Mouse (Mus musculus) liver, embryonic 12.5 days (tissue): ENCODE results near the gene Spsb1. TPM values are rescaled to one million over a fixed set of nuclear protein-coding genes. Genes with fewer than 3 reads are reported as not detected.

ENCODE experiments used
- ATAC-seq: fragments of 200-750 bp; cut with Nextera tagmentation; 2 replicates; pipeline ENCODE4 v1.8.0; 2017; ENCODE audit warnings: moderate number of reproducible peaks, mild to moderate bottlenecking, moderate library complexity
- H3K27ac ChIP-seq: fragments of 300-500 bp; sonication (generic); 2 replicates; pipeline ENCODE4 v1.5.1; 2016; ENCODE audit warnings: mild to moderate bottlenecking
- H3K27me3 ChIP-seq: fragments of 300-500 bp; sonication (generic); replicated peaks from 2 replicates; pipeline ENCODE4 v1.6.1; 2016; ENCODE audit warnings: mild to moderate bottlenecking, moderate library complexity
- H3K36me3 ChIP-seq: fragments of 300-500 bp; sonication (generic); 2 replicates; pipeline ENCODE4 v1.6.1; 2016; ENCODE audit warnings: mild to moderate bottlenecking, moderate library complexity
- H3K4me1 ChIP-seq: fragments of 300-500 bp; sonication (generic); 2 replicates; pipeline ENCODE4 v1.6.1; 2016
- H3K4me2 ChIP-seq: fragments of 300-500 bp; sonication (generic); 2 replicates; pipeline ENCODE4 v1.6.1; 2016; ENCODE audit warnings: mild to moderate bottlenecking, moderate library complexity
- H3K4me3 ChIP-seq: fragments of 300-500 bp; sonication (generic); 2 replicates; pipeline ENCODE4 v1.5.1; 2016; ENCODE audit warnings: mild to moderate bottlenecking, moderate library complexity
- H3K9ac ChIP-seq: fragments of 300-500 bp; sonication (generic); 2 replicates; pipeline ENCODE4 v1.6.1; 2016; ENCODE audit warnings: mild to moderate bottlenecking, moderate library complexity
- H3K9me3 ChIP-seq: fragments of 300-500 bp; sonication (generic); replicated peaks from 2 replicates; pipeline ENCODE4 v1.6.1; 2016; ENCODE audit warnings: mild to moderate bottlenecking, moderate library complexity
- WGBS: fragments of 180-500 bp; shearing (Covaris S2); methylation state at CpG from one replicate; pipeline ENCODE4 v1.1.7; 2016; ENCODE audit not compliant: insufficient replicate concordance; 5-methylcytosine and 5-hydroxymethylcytosine counted together
- polyA plus RNA-seq: library from polyadenylated mRNA; unstranded; fragments of >200 nt; fragmentation: Nextera tagmentation; extraction: Ambion mirVana; gene quantifications from 2 replicates; pipeline ENCODE4 v1.2.1, GENCODE M21; 2016

Gene Spsb1
- polyA plus RNA-seq, 1 experiment from 2014 or later, result 0.97 TPM

GRCm38 (mm10) chr4:149875296-149875695 is 79.5 kb downstream of the Spsb1 start:
- WGBS, result 36% methylated on average over 6 of the region's 6 CpGs
- no peak for ATAC-seq

DNA sequence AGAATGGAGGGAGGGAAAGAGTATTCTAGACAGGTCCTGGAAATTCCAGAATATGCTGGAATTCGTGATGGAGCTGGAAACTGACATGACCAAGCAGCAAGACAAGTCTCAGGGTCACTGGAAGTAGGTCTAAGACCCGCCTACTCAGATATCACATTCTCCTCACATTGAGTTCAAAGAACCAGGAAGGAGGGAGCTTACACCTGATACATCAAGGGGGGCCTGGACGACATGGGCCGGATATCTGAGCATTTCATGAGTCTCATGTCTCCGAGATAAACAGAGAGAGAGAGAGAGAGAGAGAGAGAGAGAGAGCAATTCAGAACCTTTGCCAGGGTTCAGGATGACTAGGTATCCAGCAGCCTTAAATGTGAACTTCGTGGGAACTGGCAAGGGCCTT is 82.6 kb downstream of the Spsb1 start:
- no peak for ATAC-seq
- Histone ChIP-seq H3K27ac (no peak overlapping the region), H3K4me1 (peaks cover 2% of the 10 kb centered on the region; the same call in 1 of the 2 replicates), H3K9ac (no peak overlapping the region), H3K27me3 (peaks cover 40% of the 10 kb centered on the region), H3K36me3 (no peaks in the 10 kb centered on the region), H3K4me3 (no peak overlapping the region), H3K9me3 (no peaks in the 10 kb centered on the region), H3K4me2 (no peak overlapping the region)
- WGBS, result 47% methylated on average over 6 of the region's 6 CpGs

More at GRCm38 (mm10) chr4:149875296-149875695, 79.5 kb downstream of the Spsb1 start:
- Histone ChIP-seq H3K9ac (no peak overlapping the region), H3K27me3 (peaks cover 58% of the 10 kb centered on the region), H3K9me3 (no peaks in the 10 kb centered on the region), H3K36me3 (no peaks in the 10 kb centered on the region), H3K27ac (no peak overlapping the region), H3K4me3 (no peak overlapping the region), H3K4me1 (peaks cover 2% of the 10 kb centered on the region; the same call in 1 of the 2 replicates), H3K4me2 (no peak overlapping the region)

GRCm38 (mm10) chr4:149871582-149871981 is 83.3 kb downstream of the Spsb1 start:
- H3K36me3 ChIP-seq, result no peaks in the 10 kb centered on the region
- no peak for ATAC-seq
- 24% methylated on average over 7 of the region's 7 CpGs for WGBS
- H3K27me3 ChIP-seq, result peaks cover 34% of the 10 kb centered on the region
- no peak overlapping the region for H3K4me3 ChIP-seq
- no peak overlapping the region for H3K27ac ChIP-seq
- no peak overlapping the region for H3K4me2 ChIP-seq
- H3K9ac ChIP-seq, result no peak overlapping the region
- H3K4me1 ChIP-seq, result peaks cover 2% of the 10 kb centered on the region; the same call in 1 of the 2 replicates
- no peaks in the 10 kb centered on the region for H3K9me3 ChIP-seq

DNA sequence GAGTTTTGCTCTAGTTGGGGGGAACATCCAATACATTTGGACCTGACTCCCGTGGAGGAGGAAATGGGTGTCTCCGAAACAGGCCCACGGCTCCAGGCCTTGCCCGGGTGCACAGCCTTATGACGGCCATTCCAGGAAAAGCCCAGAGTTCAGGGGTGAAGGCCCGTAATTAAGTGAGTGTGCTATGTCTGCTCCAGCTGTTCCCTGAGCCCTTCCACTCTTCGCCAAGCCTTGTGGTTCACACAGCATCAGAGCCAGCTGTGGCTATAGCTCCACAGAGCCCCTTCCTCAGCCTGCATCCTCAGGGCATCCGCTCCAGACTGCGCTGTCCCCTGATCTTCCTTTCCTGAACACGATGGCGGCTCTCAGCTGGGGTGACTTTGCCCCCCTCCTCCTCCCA is 83.8 kb downstream of the Spsb1 start:
- WGBS, result 67% methylated on average over 11 of the region's 11 CpGs
- Histone ChIP-seq H3K4me2 (no peak overlapping the region), H3K4me1 (peaks cover 2% of the 10 kb centered on the region; the same call in 1 of the 2 replicates), H3K36me3 (no peaks in the 10 kb centered on the region), H3K27ac (no peak overlapping the region), H3K9ac (no peak overlapping the region), H3K9me3 (no peaks in the 10 kb centered on the region), H3K27me3 (peaks cover 29% of the 10 kb centered on the region), H3K4me3 (no peak overlapping the region)
- ATAC-seq, result no peak

GRCm38 (mm10) chr4:149870412-149870811 is 84.4 kb downstream of the Spsb1 start:
- no peaks in the 10 kb centered on the region for H3K9me3 ChIP-seq

DNA sequence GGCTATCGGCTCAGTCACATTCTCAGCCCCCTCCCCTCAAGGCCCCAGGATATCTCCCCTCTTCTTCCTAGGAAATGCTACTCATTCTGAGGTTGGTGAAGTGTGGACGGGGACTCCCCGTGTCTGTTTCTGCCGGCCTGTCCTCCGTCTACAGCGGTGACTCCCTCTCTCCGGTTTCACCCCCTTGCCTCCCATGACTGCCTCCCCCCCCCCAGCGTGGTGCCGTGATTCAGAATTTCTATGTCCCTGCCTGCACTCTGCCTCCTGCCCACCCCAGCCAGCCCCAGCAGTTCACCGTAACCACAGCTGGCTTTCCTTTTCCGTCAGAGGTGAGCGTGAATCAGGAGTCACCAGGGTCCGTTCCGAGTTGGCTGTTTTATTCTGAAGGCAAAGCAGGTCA is 86.1 kb downstream of the Spsb1 start:
- no peak overlapping the region for H3K4me2 ChIP-seq
- H3K9ac ChIP-seq, result no peak overlapping the region

More at GRCm38 (mm10) chr4:149870412-149870811, 84.4 kb downstream of the Spsb1 start:
- Histone ChIP-seq H3K4me3 (no peak overlapping the region), H3K4me1 (peaks cover 2% of the 10 kb centered on the region; the same call in 1 of the 2 replicates), H3K27ac (no peak overlapping the region), H3K36me3 (no peaks in the 10 kb centered on the region), H3K9ac (no peak overlapping the region), H3K4me2 (no peak overlapping the region), H3K27me3 (peaks cover 25% of the 10 kb centered on the region)
- no peak for ATAC-seq

GRCm38 (mm10) chr4:149868009-149868408 is 86.8 kb downstream of the Spsb1 start:
- H3K4me1 ChIP-seq, result peaks cover 2% of the 10 kb centered on the region; the same call in 1 of the 2 replicates
- 58% methylated on average over 9 of the region's 9 CpGs for WGBS
- H3K36me3 ChIP-seq, result no peaks in the 10 kb centered on the region
- no peak overlapping the region for H3K9ac ChIP-seq
- H3K27ac ChIP-seq, result no peak overlapping the region
- H3K9me3 ChIP-seq, result no peaks in the 10 kb centered on the region
- ATAC-seq, result no peak
- H3K4me2 ChIP-seq, result no peak overlapping the region
- peaks cover 6% of the 10 kb centered on the region for H3K27me3 ChIP-seq
- H3K4me3 ChIP-seq, result no peak overlapping the region

More for the DNA sequence above, 86.1 kb downstream of the Spsb1 start:
- H3K4me3 ChIP-seq, result no peak overlapping the region
- peaks cover 11% of the 10 kb centered on the region for H3K27me3 ChIP-seq
- H3K36me3 ChIP-seq, result no peaks in the 10 kb centered on the region
- WGBS, result 75% methylated on average over 14 of the region's 14 CpGs
- H3K27ac ChIP-seq, result no peak overlapping the region
- ATAC-seq, result no peak
- H3K9me3 ChIP-seq, result no peaks in the 10 kb centered on the region
- peaks cover 2% of the 10 kb centered on the region; the same call in 1 of the 2 replicates for H3K4me1 ChIP-seq

GRCm38 (mm10) chr4:149867351-149867750 is 87.5 kb downstream of the Spsb1 start:
- H3K4me1 ChIP-seq, result peaks cover 2% of the 10 kb centered on the region; the same call in 1 of the 2 replicates
- no peaks in the 10 kb centered on the region for H3K36me3 ChIP-seq
- peaks cover 6% of the 10 kb centered on the region for H3K27me3 ChIP-seq
- WGBS, result 54% methylated on average over 4 of the region's 4 CpGs
- H3K4me2 ChIP-seq, result no peak overlapping the region
- no peak for ATAC-seq
- no peak overlapping the region for H3K27ac ChIP-seq
- H3K9ac ChIP-seq, result no peak overlapping the region
- no peak overlapping the region for H3K4me3 ChIP-seq
- H3K9me3 ChIP-seq, result no peaks in the 10 kb centered on the region

GRCm38 (mm10) chr4:149864395-149864794 is 90.4 kb downstream of the Spsb1 start:
- 59% methylated on average over 4 of the region's 4 CpGs for WGBS
- H3K4me1 ChIP-seq, result no peaks in the 10 kb centered on the region
- no peak overlapping the region for H3K4me2 ChIP-seq
- ATAC-seq, result no peak
- H3K4me3 ChIP-seq, result no peak overlapping the region
- no peaks in the 10 kb centered on the region for H3K36me3 ChIP-seq
- H3K27me3 ChIP-seq, result peaks cover 11% of the 10 kb centered on the region
- H3K9ac ChIP-seq, result no peak overlapping the region
- H3K9me3 ChIP-seq, result no peaks in the 10 kb centered on the region
- H3K27ac ChIP-seq, result no peak overlapping the region

DNA sequence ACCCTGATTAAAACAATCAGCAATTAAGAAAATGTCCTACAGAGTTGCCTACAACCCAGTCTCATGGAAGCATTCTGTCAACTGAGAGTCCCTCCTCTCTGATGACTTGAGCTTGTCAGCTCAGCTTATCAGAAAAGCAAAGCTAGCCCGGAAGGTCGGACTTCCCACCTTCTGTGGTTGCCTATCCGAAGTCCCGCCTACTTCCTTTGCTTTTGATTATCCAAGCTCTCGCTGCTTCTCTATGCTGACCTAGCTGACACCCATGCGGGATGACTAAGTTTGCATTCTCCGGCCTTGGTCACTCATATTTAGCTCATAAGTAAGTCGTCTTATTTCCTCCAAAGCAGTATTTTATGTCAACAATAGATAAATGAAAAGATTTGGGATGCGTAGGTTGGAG is 91.3 kb downstream of the Spsb1 start:
- peaks cover 13% of the 10 kb centered on the region for H3K27me3 ChIP-seq
- H3K36me3 ChIP-seq, result no peaks in the 10 kb centered on the region
- WGBS, result 24% methylated on average over 9 of the region's 9 CpGs
- no peak overlapping the region for H3K4me3 ChIP-seq
- no peaks in the 10 kb centered on the region for H3K4me1 ChIP-seq
- no peak overlapping the region for H3K27ac ChIP-seq
- ATAC-seq, result no peak
- no peak overlapping the region for H3K4me2 ChIP-seq
- H3K9me3 ChIP-seq, result no peaks in the 10 kb centered on the region
- no peak overlapping the region for H3K9ac ChIP-seq

DNA sequence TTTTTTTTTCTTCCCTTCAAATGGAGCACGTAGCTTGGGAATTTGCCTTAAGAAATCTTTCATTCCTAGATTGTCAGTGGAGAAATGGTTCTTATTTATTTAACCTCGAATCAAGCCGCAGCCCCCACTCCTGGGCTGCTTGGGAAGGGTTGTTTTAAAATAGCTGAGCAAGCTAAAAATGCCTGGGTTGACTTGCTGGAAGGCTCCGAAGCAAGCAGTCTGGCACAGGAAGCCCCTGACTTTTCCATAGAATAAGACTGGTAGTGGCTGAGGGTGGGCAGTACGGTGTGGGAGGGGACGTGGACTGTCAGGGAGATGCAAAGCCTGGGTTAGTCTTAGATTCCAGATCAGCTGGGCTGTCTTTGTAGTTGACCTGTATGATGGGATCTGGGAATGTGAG is 94.5 kb downstream of the Spsb1 start:
- Histone ChIP-seq H3K4me1 (0 out of 2 replicates have a peak, but pooled peaks cover 9% of the 10 kb centered on the region), H3K27me3 (peaks cover 38% of the 10 kb centered on the region), H3K27ac (no peak overlapping the region), H3K36me3 (no peaks in the 10 kb centered on the region), H3K9me3 (no peaks in the 10 kb centered on the region), H3K4me2 (no peak overlapping the region), H3K4me3 (no peak overlapping the region), H3K9ac (no peak overlapping the region)
- ATAC-seq, result no peak
- 57% methylated on average over 6 of the region's 6 CpGs for WGBS

- H3K27ac ChIP-seq, result no peak overlapping the region
- no peaks in the 10 kb centered on the region for H3K36me3 ChIP-seq
- H3K4me3 ChIP-seq, result no peak overlapping the region
- WGBS, result 35% methylated on average over 8 of the region's 8 CpGs
- peaks cover 51% of the 10 kb centered on the region for H3K27me3 ChIP-seq
- H3K4me2 ChIP-seq, result no peak overlapping the region
- ATAC-seq, result no peak
- no peak overlapping the region for H3K9ac ChIP-seq
- peaks cover 23% of the 10 kb centered on the region for H3K4me1 ChIP-seq
- no peaks in the 10 kb centered on the region for H3K9me3 ChIP-seq
Observed at GRCm38 (mm10) chr4:149858584-149858983, 96.3 kb downstream of the Spsb1 start.

GRCm38 (mm10) chr4:149858097-149858496 is 96.7 kb downstream of the Spsb1 start:
- Histone ChIP-seq H3K9me3 (no peaks in the 10 kb centered on the region), H3K4me1 (peaks cover 23% of the 10 kb centered on the region), H3K9ac (no peak overlapping the region), H3K4me3 (no peak overlapping the region), H3K4me2 (no peak overlapping the region), H3K36me3 (no peaks in the 10 kb centered on the region), H3K27ac (no peak overlapping the region), H3K27me3 (peaks cover 51% of the 10 kb centered on the region)
- WGBS, result 64% methylated on average over 6 of the region's 6 CpGs
- ATAC-seq, result no peak
